Mouse (Mus musculus): ENCODE measurements at regions not wholly inside any gene's neighbourhood (a gene's known extent, or its start where the extent isn't known, plus 50 kb on each side); places are given as distances from the start of the nearest gene placed in this dataset.

DNA sequence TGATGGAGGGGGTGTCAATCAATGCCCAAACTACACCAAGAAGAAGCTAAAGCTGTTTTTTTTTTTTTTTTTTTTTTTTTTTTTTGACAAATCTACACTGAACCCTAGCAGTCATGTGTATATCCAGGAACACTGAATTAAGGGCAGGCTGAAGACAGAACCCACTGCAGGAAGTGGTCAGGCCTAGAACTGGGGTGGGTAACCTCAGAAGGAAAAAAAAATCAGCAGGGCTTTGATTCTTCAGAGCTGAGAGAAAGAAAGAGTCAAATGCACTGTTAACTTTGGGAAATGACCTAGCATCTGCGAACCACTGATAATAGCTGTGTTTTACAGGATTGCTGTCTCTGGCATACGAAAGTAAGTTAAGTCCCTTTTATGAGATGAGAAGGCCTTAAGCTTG, 78.3 kb upstream of the Mast4 start:
- H3K9ac ChIP-seq (replicated peaks; ENCODE audit: low read depth, low read length), result no peak overlapping the region
- no peaks in the 10 kb centered on the region for H3K4me1 ChIP-seq (replicated peaks; ENCODE audit: control insufficient read depth, insufficient read depth, low read length)
- H3K4me3 ChIP-seq (replicated peaks; ENCODE audit: low read length), result no peak overlapping the region
- no peaks in the 10 kb centered on the region for H3K36me3 ChIP-seq (ENCODE audit: control insufficient read depth, insufficient read depth)
- 89% methylated on average over 2 of the region's 2 CpGs for WGBS
- H3K27ac ChIP-seq (ENCODE audit: low read length), result no peak overlapping the region
- H3K4me2 ChIP-seq (ENCODE audit: low read length), result no peak overlapping the region
- H3K27me3 ChIP-seq (replicated peaks; ENCODE audit: control insufficient read depth, insufficient read depth, low read length), result no peaks in the 10 kb centered on the region
- no peaks in the 10 kb centered on the region for H3K9me3 ChIP-seq (ENCODE audit: control insufficient read depth, low read length)
- no peak for ATAC-seq

DNA sequence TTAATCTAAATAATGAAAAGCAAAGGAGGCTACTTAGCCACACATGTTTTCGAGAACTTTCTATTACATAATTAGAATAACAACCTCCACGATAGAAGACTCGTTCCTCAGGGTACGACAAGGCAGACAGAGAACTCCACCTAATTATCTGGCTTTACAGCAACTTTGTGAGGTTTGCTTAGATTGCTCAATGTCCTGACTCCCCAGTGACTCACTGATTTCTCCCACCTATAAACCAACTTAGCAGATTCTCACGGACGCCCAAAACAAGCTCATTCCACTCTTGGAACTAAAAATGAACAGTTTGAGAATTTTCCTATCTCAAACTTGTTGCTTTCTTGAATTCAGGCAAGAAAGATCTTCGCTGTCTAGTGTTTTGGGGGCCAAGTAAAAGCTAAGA, 75.0 kb upstream of the Mast4 start:
- Histone ChIP-seq H3K4me1 (replicated peaks; ENCODE audit: control insufficient read depth, insufficient read depth, low read length) (no peaks in the 10 kb centered on the region), H3K4me2 (ENCODE audit: low read length) (no peak overlapping the region), H3K4me3 (replicated peaks; ENCODE audit: low read length) (no peak overlapping the region), H3K27me3 (replicated peaks; ENCODE audit: control insufficient read depth, insufficient read depth, low read length) (no peaks in the 10 kb centered on the region), H3K9ac (replicated peaks; ENCODE audit: low read depth, low read length) (no peak overlapping the region), H3K36me3 (ENCODE audit: control insufficient read depth, insufficient read depth) (no peaks in the 10 kb centered on the region), H3K27ac (ENCODE audit: low read length) (no peak overlapping the region), H3K9me3 (ENCODE audit: control insufficient read depth, low read length) (no peaks in the 10 kb centered on the region)
- ATAC-seq, result no peak
- 73% methylated on average over 7 of the region's 7 CpGs for WGBS

DNA sequence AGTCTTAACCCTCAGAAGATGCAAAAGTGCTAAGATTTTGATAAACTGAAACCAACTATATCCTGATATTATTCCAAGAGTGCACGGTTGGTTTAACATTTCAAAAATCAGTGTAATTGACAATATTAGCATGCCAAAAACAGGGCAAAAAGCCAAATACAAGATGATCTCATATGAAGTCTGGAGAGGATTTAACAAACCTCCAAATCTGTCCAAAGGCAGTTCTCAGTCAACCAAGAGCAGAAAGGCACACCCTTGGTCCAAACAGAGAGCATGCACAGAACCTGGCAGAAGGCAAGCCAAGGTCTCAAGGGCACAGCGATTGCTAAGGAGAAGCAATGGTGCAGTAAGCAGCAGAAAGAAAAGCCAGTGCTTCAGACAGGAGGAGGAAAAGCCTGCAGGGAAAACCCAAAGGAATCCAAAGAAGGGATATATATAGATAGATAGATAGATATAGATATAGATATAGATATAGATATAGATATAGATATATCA, 62.3 kb upstream of the Mast4 start:
- H3K36me3 ChIP-seq (ENCODE audit: control insufficient read depth, insufficient read depth), result no peaks in the 10 kb centered on the region
- no peak overlapping the region for H3K4me3 ChIP-seq (replicated peaks; ENCODE audit: low read length)
- H3K9me3 ChIP-seq (ENCODE audit: control insufficient read depth, low read length), result no peaks in the 10 kb centered on the region
- no peaks in the 10 kb centered on the region for H3K27me3 ChIP-seq (replicated peaks; ENCODE audit: control insufficient read depth, insufficient read depth, low read length)
- no peak for ATAC-seq
- no peaks in the 10 kb centered on the region for H3K4me1 ChIP-seq (replicated peaks; ENCODE audit: control insufficient read depth, insufficient read depth, low read length)
- no peak overlapping the region for H3K9ac ChIP-seq (replicated peaks; ENCODE audit: low read depth, low read length)
- 86% methylated on average over 2 of the region's 2 CpGs for WGBS
- H3K4me2 ChIP-seq (ENCODE audit: low read length), result no peak overlapping the region
- H3K27ac ChIP-seq (ENCODE audit: low read length), result no peak overlapping the region

DNA sequence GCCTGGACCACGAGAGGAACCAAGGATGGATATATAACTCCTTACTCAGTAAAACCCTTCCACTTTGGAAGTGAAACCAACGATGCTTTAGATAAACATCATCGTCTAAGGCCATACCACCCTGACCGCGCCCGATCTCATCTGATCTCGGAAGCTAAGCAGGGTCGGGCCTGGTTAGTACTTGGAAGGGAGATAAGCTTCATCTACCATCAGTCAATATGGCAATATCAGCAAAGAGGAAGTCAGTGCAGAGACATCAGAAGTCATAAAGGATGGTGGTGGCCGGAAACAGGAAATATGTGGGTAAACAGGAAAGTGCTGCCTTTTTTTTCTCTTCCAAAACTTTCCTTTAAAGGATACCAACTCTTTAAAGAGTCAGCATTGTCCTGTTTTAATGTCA, 61.8 kb upstream of the Mast4 start:
- no peak overlapping the region for H3K9ac ChIP-seq (replicated peaks; ENCODE audit: low read depth, low read length)
- ATAC-seq, result no peak
- H3K27ac ChIP-seq (ENCODE audit: low read length), result no peak overlapping the region
- no peak overlapping the region for H3K4me2 ChIP-seq (ENCODE audit: low read length)
- H3K27me3 ChIP-seq (replicated peaks; ENCODE audit: control insufficient read depth, insufficient read depth, low read length), result no peaks in the 10 kb centered on the region
- no peaks in the 10 kb centered on the region for H3K36me3 ChIP-seq (ENCODE audit: control insufficient read depth, insufficient read depth)
- no peaks in the 10 kb centered on the region for H3K4me1 ChIP-seq (replicated peaks; ENCODE audit: control insufficient read depth, insufficient read depth, low read length)
- WGBS, result 90% methylated on average over 9 of the region's 9 CpGs
- H3K4me3 ChIP-seq (replicated peaks; ENCODE audit: low read length), result no peak overlapping the region
- H3K9me3 ChIP-seq (ENCODE audit: control insufficient read depth, low read length), result no peaks in the 10 kb centered on the region

DNA sequence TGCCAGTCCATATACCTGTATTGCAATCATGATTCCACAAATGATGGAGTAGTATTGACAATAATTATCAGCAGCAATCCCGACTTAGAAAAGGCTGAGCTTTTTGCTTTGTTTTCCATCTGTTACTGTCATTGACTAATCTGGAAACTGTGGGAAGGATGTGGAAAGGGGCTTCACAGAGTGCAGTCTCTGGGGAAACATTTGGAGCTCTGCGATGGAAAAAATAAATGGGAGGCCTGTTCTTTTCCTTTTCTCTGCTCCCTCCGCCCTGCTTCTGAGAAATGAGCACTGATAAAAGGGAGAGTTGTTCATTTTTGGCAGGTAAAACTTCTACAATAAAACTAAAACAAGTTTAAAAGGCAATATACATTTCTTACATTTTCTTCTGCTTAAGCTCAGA, 58.3 kb upstream of the Mast4 start:
- WGBS, result 75% methylated on average over 3 of the region's 3 CpGs
- no peak for ATAC-seq
- Histone ChIP-seq H3K9me3 (ENCODE audit: control insufficient read depth, low read length) (no peaks in the 10 kb centered on the region), H3K9ac (replicated peaks; ENCODE audit: low read depth, low read length) (no peak overlapping the region), H3K4me2 (ENCODE audit: low read length) (no peak overlapping the region), H3K27me3 (replicated peaks; ENCODE audit: control insufficient read depth, insufficient read depth, low read length) (no peaks in the 10 kb centered on the region), H3K4me1 (replicated peaks; ENCODE audit: control insufficient read depth, insufficient read depth, low read length) (no peaks in the 10 kb centered on the region), H3K27ac (ENCODE audit: low read length) (no peak overlapping the region), H3K4me3 (replicated peaks; ENCODE audit: low read length) (no peak overlapping the region), H3K36me3 (ENCODE audit: control insufficient read depth, insufficient read depth) (no peaks in the 10 kb centered on the region)

DNA sequence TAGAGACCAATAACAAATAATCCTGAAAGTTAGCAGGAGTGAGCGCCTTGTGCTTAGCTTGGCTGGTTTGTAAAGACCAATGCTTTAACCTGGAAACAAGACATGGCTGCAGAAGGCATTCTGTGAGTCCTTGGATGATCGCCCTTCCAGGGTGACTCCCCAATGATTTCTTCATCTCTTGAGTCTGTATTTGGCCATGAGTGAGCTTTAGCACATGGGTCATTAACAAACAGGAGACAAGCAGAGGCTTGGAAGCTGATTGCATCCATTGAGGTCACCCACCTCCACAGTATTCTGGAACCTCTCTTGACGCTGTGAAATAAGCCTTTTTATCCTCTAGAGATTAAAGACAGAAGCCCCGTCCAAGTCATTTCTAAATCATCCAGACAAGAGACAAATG, 57.1 kb upstream of the Mast4 start:
- no peak overlapping the region for H3K9ac ChIP-seq (replicated peaks; ENCODE audit: low read depth, low read length)
- no peaks in the 10 kb centered on the region for H3K27me3 ChIP-seq (replicated peaks; ENCODE audit: control insufficient read depth, insufficient read depth, low read length)
- 86% methylated on average over 4 of the region's 4 CpGs for WGBS
- H3K36me3 ChIP-seq (ENCODE audit: control insufficient read depth, insufficient read depth), result no peaks in the 10 kb centered on the region
- no peak overlapping the region for H3K4me3 ChIP-seq (replicated peaks; ENCODE audit: low read length)
- H3K4me1 ChIP-seq (replicated peaks; ENCODE audit: control insufficient read depth, insufficient read depth, low read length), result no peaks in the 10 kb centered on the region
- no peak for ATAC-seq
- H3K27ac ChIP-seq (ENCODE audit: low read length), result no peak overlapping the region
- H3K9me3 ChIP-seq (ENCODE audit: control insufficient read depth, low read length), result no peaks in the 10 kb centered on the region
- no peak overlapping the region for H3K4me2 ChIP-seq (ENCODE audit: low read length)

DNA sequence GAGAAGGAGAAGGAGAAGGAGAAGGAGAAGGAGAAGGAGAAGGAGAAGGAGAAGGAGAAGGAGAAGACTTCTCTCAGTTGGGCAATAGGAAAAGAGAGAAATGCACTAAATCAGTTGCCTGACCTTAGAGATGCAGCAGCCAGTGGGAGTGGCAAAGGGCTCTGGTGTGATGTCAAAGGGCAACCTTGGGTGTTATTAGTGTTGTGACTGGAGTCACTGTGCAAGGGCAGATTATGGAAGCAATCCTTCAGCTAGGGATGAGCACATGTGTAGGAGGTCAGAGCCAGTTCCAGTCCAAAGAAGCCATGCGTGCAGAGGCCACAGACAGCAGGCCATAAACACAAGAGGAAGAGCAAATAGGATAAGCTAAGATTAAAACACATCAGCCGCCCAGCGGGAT, 56.7 kb upstream of the Mast4 start:
- 98% methylated on average over 3 of the region's 3 CpGs for WGBS
- H3K4me2 ChIP-seq (ENCODE audit: low read length), result no peak overlapping the region
- H3K27me3 ChIP-seq (replicated peaks; ENCODE audit: control insufficient read depth, insufficient read depth, low read length), result no peaks in the 10 kb centered on the region
- no peaks in the 10 kb centered on the region for H3K36me3 ChIP-seq (ENCODE audit: control insufficient read depth, insufficient read depth)
- H3K27ac ChIP-seq (ENCODE audit: low read length), result no peak overlapping the region
- ATAC-seq, result no peak
- no peaks in the 10 kb centered on the region for H3K4me1 ChIP-seq (replicated peaks; ENCODE audit: control insufficient read depth, insufficient read depth, low read length)
- no peak overlapping the region for H3K9ac ChIP-seq (replicated peaks; ENCODE audit: low read depth, low read length)
- no peak overlapping the region for H3K4me3 ChIP-seq (replicated peaks; ENCODE audit: low read length)
- H3K9me3 ChIP-seq (ENCODE audit: control insufficient read depth, low read length), result no peaks in the 10 kb centered on the region

DNA sequence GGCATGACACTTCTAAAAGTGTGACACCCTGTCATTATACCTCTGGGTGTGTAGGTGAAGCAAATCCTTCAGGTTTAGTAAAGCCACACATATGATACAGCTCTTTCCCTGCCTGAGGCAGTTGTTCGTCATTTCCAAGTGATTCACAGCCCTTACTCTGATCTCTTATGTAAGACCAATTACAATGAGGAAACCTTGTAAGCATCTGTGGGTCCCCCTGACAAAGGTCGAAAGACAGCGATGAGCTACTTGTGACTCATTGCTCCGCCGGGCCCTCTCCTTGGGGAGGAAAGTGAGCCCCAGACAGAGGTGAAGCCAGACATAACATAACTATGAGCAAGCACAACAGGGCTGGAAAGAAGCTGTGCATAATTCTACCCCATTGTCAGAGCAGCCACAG, 52.7 kb upstream of the Mast4 start:
- WGBS, result 95% methylated on average over 5 of the region's 5 CpGs
- ATAC-seq, result no peak
- H3K27me3 ChIP-seq (replicated peaks; ENCODE audit: control insufficient read depth, insufficient read depth, low read length), result no peaks in the 10 kb centered on the region

More for the DNA sequence above, 52.7 kb upstream of the Mast4 start:
- Histone ChIP-seq H3K4me3 (replicated peaks; ENCODE audit: low read length) (no peak overlapping the region), H3K36me3 (ENCODE audit: control insufficient read depth, insufficient read depth) (no peaks in the 10 kb centered on the region), H3K4me1 (replicated peaks; ENCODE audit: control insufficient read depth, insufficient read depth, low read length) (no peaks in the 10 kb centered on the region), H3K9me3 (ENCODE audit: control insufficient read depth, low read length) (no peaks in the 10 kb centered on the region), H3K27ac (ENCODE audit: low read length) (no peak overlapping the region), H3K4me2 (ENCODE audit: low read length) (no peak overlapping the region), H3K9ac (replicated peaks; ENCODE audit: low read depth, low read length) (no peak overlapping the region)
